Mouse (Mus musculus) liver, embryonic 11.5 days (tissue): ENCODE results near the gene Krt36. TPM values are rescaled to one million over a fixed set of nuclear protein-coding genes. Genes with fewer than 3 reads are reported as not detected.

ENCODE experiments used
- ATAC-seq: fragments of 200-750 bp; cut with Nextera tagmentation; replicated peaks from 2 replicates; pipeline ENCODE4 v1.8.0; 2017; ENCODE audit warnings: moderate number of reproducible peaks, mild to moderate bottlenecking, moderate TSS enrichment, moderate library complexity; ENCODE audit not compliant: low FRiP score
- DNase-seq: peaks from one replicate; pipeline ENCODE4 v3.0.0-alpha.2; 2017; ENCODE audit warnings: low spot score
- H3K27ac ChIP-seq: fragments of 300-500 bp; sonication (generic); 2 replicates; pipeline ENCODE4 v1.5.1; 2014; ENCODE audit warnings: mild to moderate bottlenecking, low read depth, low read length, control low read depth
- H3K27me3 ChIP-seq: fragments of 300-500 bp; sonication (generic); replicated peaks from 2 replicates; pipeline ENCODE4 v1.6.1; 2014; ENCODE audit warnings: low read length, mixed read lengths; ENCODE audit not compliant: control insufficient read depth, insufficient read depth
- H3K36me3 ChIP-seq: fragments of 300-500 bp; sonication (generic); 2 replicates; pipeline ENCODE4 v1.6.1; 2014; ENCODE audit warnings: mild to moderate bottlenecking, low read length, moderate library complexity, mixed read lengths; ENCODE audit not compliant: control insufficient read depth, insufficient read depth
- H3K4me1 ChIP-seq: fragments of 300-500 bp; sonication (generic); replicated peaks from 2 replicates; pipeline ENCODE4 v1.6.1; 2014; ENCODE audit warnings: low read length, mixed read lengths; ENCODE audit not compliant: control insufficient read depth, insufficient read depth
- H3K4me2 ChIP-seq: fragments of 300-500 bp; sonication (generic); 2 replicates; pipeline ENCODE4 v1.6.1; 2014; ENCODE audit warnings: mild to moderate bottlenecking, control low read depth, moderate library complexity
- H3K4me3 ChIP-seq: fragments of 300-500 bp; sonication (generic); 2 replicates; pipeline ENCODE4 v1.5.1; 2014; ENCODE audit warnings: low read depth, low read length, control low read depth
- H3K9ac ChIP-seq: fragments of 300-500 bp; sonication (generic); 2 replicates; pipeline ENCODE4 v1.6.1; 2014; ENCODE audit warnings: low read depth, low read length, control low read depth
- H3K9me3 ChIP-seq: fragments of 300-500 bp; sonication (generic); 2 replicates; pipeline ENCODE4 v1.6.1; 2016; ENCODE audit warnings: low read length, inconsistent platforms, mixed read lengths; ENCODE audit not compliant: control insufficient read depth
- WGBS: fragments of 180-500 bp; shearing (Covaris S2); extraction: QIAGEN DNeasy Blood & Tissue Kit; methylation state at CpG from one replicate; pipeline ENCODE4 v1.1.7; 2014; 5-methylcytosine and 5-hydroxymethylcytosine counted together
- polyA plus RNA-seq: library from polyadenylated mRNA; unstranded; fragments of >200 nt; fragmentation: Nextera tagmentation; extraction: Ambion mirVana; gene quantifications from 2 replicates; pipeline ENCODE4 v1.2.1, GENCODE M21; 2014

Gene Krt36
- polyA plus RNA-seq, 1 experiment from 2014 or later, result not detected

- H3K9me3 ChIP-seq, result no peaks in the 10 kb centered on the region
- no peaks in the 10 kb centered on the region for H3K4me1 ChIP-seq
- H3K27me3 ChIP-seq, result no peaks in the 10 kb centered on the region
- H3K27ac ChIP-seq, result no peak overlapping the region
- H3K9ac ChIP-seq, result no peak overlapping the region
- WGBS, result 63% methylated on average over 15 of the region's 15 CpGs
- H3K4me2 ChIP-seq, result no peak overlapping the region
- no peak for DNase-seq
- no peak overlapping the region for H3K4me3 ChIP-seq
- no peaks in the 10 kb centered on the region for H3K36me3 ChIP-seq
- ATAC-seq, result no peak
These were observed 2.6 kb downstream of the Krt36 start for GRCm38 (mm10) chr11:100102693-100103429.

GRCm38 (mm10) chr11:100100391-100100790 is 5.0 kb downstream of the Krt36 start:
- no peaks in the 10 kb centered on the region for H3K4me1 ChIP-seq
- no peak overlapping the region for H3K27ac ChIP-seq
- 73% methylated on average over 4 of the region's 4 CpGs for WGBS
- H3K4me2 ChIP-seq, result no peak overlapping the region
- no peaks in the 10 kb centered on the region for H3K36me3 ChIP-seq
- no peak for ATAC-seq
- H3K27me3 ChIP-seq, result no peaks in the 10 kb centered on the region
- H3K4me3 ChIP-seq, result no peak overlapping the region
- DNase-seq, result no peak
- H3K9ac ChIP-seq, result no peak overlapping the region
- H3K9me3 ChIP-seq, result no peaks in the 10 kb centered on the region

- no peaks in the 10 kb centered on the region for H3K4me1 ChIP-seq
- no peak overlapping the region for H3K4me3 ChIP-seq
- H3K9me3 ChIP-seq, result no peaks in the 10 kb centered on the region
- no peaks in the 10 kb centered on the region for H3K36me3 ChIP-seq
- DNase-seq (no peak), ATAC-seq (no peak)
- no peak overlapping the region for H3K4me2 ChIP-seq
- 73% methylated on average over 9 of the region's 9 CpGs for WGBS
- H3K27me3 ChIP-seq, result no peaks in the 10 kb centered on the region
- H3K27ac ChIP-seq, result no peak overlapping the region
- no peak overlapping the region for H3K9ac ChIP-seq
These were observed 7.6 kb downstream of the Krt36 start for GRCm38 (mm10) chr11:100097819-100098218.

GRCm38 (mm10) chr11:100096141-100096540 is 9.3 kb downstream of the Krt36 start, which contains the start of gene Krt35:
Krt35 (minus strand) TSS chr11:100096241.
- Histone ChIP-seq H3K27ac (no peak within 1 kb of the TSS), H3K36me3 (no peaks in the 10 kb centered on the region), H3K4me1 (no peaks in the 10 kb centered on the region), H3K27me3 (no peaks in the 10 kb centered on the region), H3K9ac (no peak within 1 kb of the TSS), H3K4me2 (no peak within 1 kb of the TSS), H3K9me3 (no peaks in the 10 kb centered on the region), H3K4me3 (no peak within 1 kb of the TSS)
- DNase-seq (no peak), ATAC-seq (no peak)
- WGBS, result 83% methylated on average over 9 of the region's 9 CpGs

GRCm38 (mm10) chr11:100088378-100089025 is 16.9 kb downstream of the Krt36 start:
- Histone ChIP-seq H3K27ac (no peak overlapping the region), H3K9me3 (no peaks in the 10 kb centered on the region), H3K4me2 (no peak overlapping the region), H3K9ac (no peak overlapping the region), H3K4me3 (no peak overlapping the region), H3K27me3 (no peaks in the 10 kb centered on the region), H3K4me1 (no peaks in the 10 kb centered on the region), H3K36me3 (no peaks in the 10 kb centered on the region)
- ATAC-seq (no peak), DNase-seq (no peak)
- 66% methylated on average over 7 of the region's 7 CpGs for WGBS

- no peak for ATAC-seq
- H3K9ac ChIP-seq, result no peak within 1 kb of the TSS
- H3K9me3 ChIP-seq, result no peaks in the 10 kb centered on the region
- no peak within 1 kb of the TSS for H3K4me2 ChIP-seq
- 88% methylated on average over 10 of the region's 10 CpGs for WGBS
- H3K4me3 ChIP-seq, result no peak within 1 kb of the TSS
- H3K27me3 ChIP-seq, result no peaks in the 10 kb centered on the region
- H3K27ac ChIP-seq, result no peak within 1 kb of the TSS
- no peak for DNase-seq
- H3K4me1 ChIP-seq, result no peaks in the 10 kb centered on the region
- H3K36me3 ChIP-seq, result no peaks in the 10 kb centered on the region
These were observed 17.6 kb downstream of the Krt36 start, which contains the start of gene Krt32 for GRCm38 (mm10) chr11:100087861-100088260. Krt32 (minus strand) TSS chr11:100088226.

- Histone ChIP-seq H3K4me1 (no peaks in the 10 kb centered on the region), H3K27me3 (no peaks in the 10 kb centered on the region), H3K9me3 (no peaks in the 10 kb centered on the region), H3K27ac (no peak overlapping the region), H3K9ac (no peak overlapping the region), H3K36me3 (no peaks in the 10 kb centered on the region), H3K4me2 (no peak overlapping the region), H3K4me3 (no peak overlapping the region)
- DNase-seq, result no peak
- ATAC-seq, result no peak
- WGBS, result 47% methylated on average over 1 of the region's 1 CpGs
These were observed 31.6 kb downstream of the Krt36 start for GRCm38 (mm10) chr11:100073873-100074272.

GRCm38 (mm10) chr11:100067293-100068036 is 38.0 kb downstream of the Krt36 start:
- Histone ChIP-seq H3K9me3 (no peaks in the 10 kb centered on the region), H3K36me3 (no peaks in the 10 kb centered on the region), H3K4me1 (no peaks in the 10 kb centered on the region), H3K4me3 (no peak overlapping the region), H3K27ac (no peak overlapping the region), H3K9ac (no peak overlapping the region), H3K27me3 (no peaks in the 10 kb centered on the region), H3K4me2 (no peak overlapping the region)
- DNase-seq (no peak), ATAC-seq (no peak)
- 79% methylated on average over 17 of the region's 17 CpGs for WGBS
